Mouse (Mus musculus): ENCODE measurements around the gene Acbd5.

- TF ChIP-seq POLR2A (IDR thresholded peaks at IDR 0.05; ENCODE audit: low read depth, low read length) = no peak
- no peak for TF ChIP-seq CTCF (IDR thresholded peaks at IDR 0.05; ENCODE audit: borderline replicate concordance, insufficient read depth, low read length)
Measured at GRCm38 (mm10) chr2:23070491-23070890, 2.5 kb downstream of the Acbd5 start.
